Mouse (Mus musculus): ENCODE results near the gene Wnt9a.
"Not testable (repeated sequence)": the region's sequence is repeated elsewhere in the genome, so short reads cannot be mapped to it uniquely, and the experiment has no call there.

The Wnt9a gene

GRCm38 (mm10) chr11:59332938-59333337, 26.2 kb downstream of the Wnt9a start:
- in situ Hi-C loops (cut with MboI; ENCODE audit: low sequenced_read_pairs): no loop called here

GRCm38 (mm10) chr11:59335150-59335549, 28.4 kb downstream of the Wnt9a start:
- in situ Hi-C loops (cut with MboI; ENCODE audit: low sequenced_read_pairs): no loop called here

- in situ Hi-C loops (cut with MboI; ENCODE audit: low sequenced_read_pairs): no loop called here
Observed at GRCm38 (mm10) chr11:59335942-59336341, 29.2 kb downstream of the Wnt9a start.

GRCm38 (mm10) chr11:59336381-59336780, 29.7 kb downstream of the Wnt9a start:
- in situ Hi-C loops (cut with MboI; ENCODE audit: low sequenced_read_pairs): no loop called here

- in situ Hi-C loops (cut with MboI; ENCODE audit: low sequenced_read_pairs): no loop called here
Observed at GRCm38 (mm10) chr11:59337955-59338735, 31.4 kb downstream of the Wnt9a start.

- in situ Hi-C loops (cut with MboI; ENCODE audit: low sequenced_read_pairs): no loop called here
Observed at GRCm38 (mm10) chr11:59338736-59339120, 32.0 kb downstream of the Wnt9a start.

GRCm38 (mm10) chr11:59342956-59343355, 36.2 kb downstream of the Wnt9a start:
- in situ Hi-C loops (cut with MboI; ENCODE audit: low sequenced_read_pairs): no loop called here

- in situ Hi-C loops (cut with MboI; ENCODE audit: low sequenced_read_pairs): no loop called here
Observed at GRCm38 (mm10) chr11:59346166-59346910, 39.6 kb downstream of the Wnt9a start.

- in situ Hi-C loops (cut with MboI; ENCODE audit: low sequenced_read_pairs): no loop called here
Observed at GRCm38 (mm10) chr11:59350326-59350725, 43.6 kb downstream of the Wnt9a start.

GRCm38 (mm10) chr11:59354793-59355192, 48.1 kb downstream of the Wnt9a start:
- in situ Hi-C loops (cut with MboI; ENCODE audit: low sequenced_read_pairs): no loop called here

GRCm38 (mm10) chr11:59356874-59357289, 50.2 kb downstream of the Wnt9a start:
- in situ Hi-C loops (cut with MboI; ENCODE audit: low sequenced_read_pairs): no loop called here

- in situ Hi-C loops (cut with MboI; ENCODE audit: low sequenced_read_pairs): no loop called here
Observed at GRCm38 (mm10) chr11:59361291-59361690, 54.6 kb downstream of the Wnt9a start.

- in situ Hi-C loops (cut with MboI; ENCODE audit: low sequenced_read_pairs): no loop called here
Observed at GRCm38 (mm10) chr11:59364007-59364406, 57.3 kb downstream of the Wnt9a start.

- in situ Hi-C loops (cut with MboI; ENCODE audit: low sequenced_read_pairs): no loop called here
Observed at GRCm38 (mm10) chr11:59364417-59364816, 57.7 kb downstream of the Wnt9a start.

GRCm38 (mm10) chr11:59366031-59366430, 59.3 kb downstream of the Wnt9a start:
- in situ Hi-C loops (cut with MboI; ENCODE audit: low sequenced_read_pairs): no loop called here

GRCm38 (mm10) chr11:59366633-59367032, 59.9 kb downstream of the Wnt9a start:
- in situ Hi-C loops (cut with MboI; ENCODE audit: low sequenced_read_pairs): no loop called here

- in situ Hi-C loops (cut with MboI; ENCODE audit: low sequenced_read_pairs): not testable (repeated sequence)
Observed at GRCm38 (mm10) chr11:59367955-59368354, 61.2 kb downstream of the Wnt9a start.

- in situ Hi-C loops (cut with MboI; ENCODE audit: low sequenced_read_pairs): no loop called here
Observed at GRCm38 (mm10) chr11:59369848-59370247, 63.1 kb downstream of the Wnt9a start.

GRCm38 (mm10) chr11:59375475-59375874, 68.7 kb downstream of the Wnt9a start, which contains the start of gene Prss38:
TSS of gene Prss38 (minus strand) at chr11:59375657.
- in situ Hi-C loops (cut with MboI; ENCODE audit: low sequenced_read_pairs): no loop called here

- in situ Hi-C loops (cut with MboI; ENCODE audit: low sequenced_read_pairs): no loop called here
Observed at GRCm38 (mm10) chr11:59377999-59378398, 71.3 kb downstream of the Wnt9a start.

GRCm38 (mm10) chr11:59379547-59379946, 72.8 kb downstream of the Wnt9a start:
- in situ Hi-C loops (cut with MboI; ENCODE audit: low sequenced_read_pairs): no loop called here
